Mouse (Mus musculus) mesoderm, embryonic 11.5 days (tissue): Measurements from ENCODE around the gene Cd101.

ENCODE experiments used
- DNase-seq: peaks from one replicate; pipeline ENCODE4 v3.0.0-alpha.2; 2012; ENCODE audit warnings: low read depth, low spot score

Cd101 gene

DNA sequence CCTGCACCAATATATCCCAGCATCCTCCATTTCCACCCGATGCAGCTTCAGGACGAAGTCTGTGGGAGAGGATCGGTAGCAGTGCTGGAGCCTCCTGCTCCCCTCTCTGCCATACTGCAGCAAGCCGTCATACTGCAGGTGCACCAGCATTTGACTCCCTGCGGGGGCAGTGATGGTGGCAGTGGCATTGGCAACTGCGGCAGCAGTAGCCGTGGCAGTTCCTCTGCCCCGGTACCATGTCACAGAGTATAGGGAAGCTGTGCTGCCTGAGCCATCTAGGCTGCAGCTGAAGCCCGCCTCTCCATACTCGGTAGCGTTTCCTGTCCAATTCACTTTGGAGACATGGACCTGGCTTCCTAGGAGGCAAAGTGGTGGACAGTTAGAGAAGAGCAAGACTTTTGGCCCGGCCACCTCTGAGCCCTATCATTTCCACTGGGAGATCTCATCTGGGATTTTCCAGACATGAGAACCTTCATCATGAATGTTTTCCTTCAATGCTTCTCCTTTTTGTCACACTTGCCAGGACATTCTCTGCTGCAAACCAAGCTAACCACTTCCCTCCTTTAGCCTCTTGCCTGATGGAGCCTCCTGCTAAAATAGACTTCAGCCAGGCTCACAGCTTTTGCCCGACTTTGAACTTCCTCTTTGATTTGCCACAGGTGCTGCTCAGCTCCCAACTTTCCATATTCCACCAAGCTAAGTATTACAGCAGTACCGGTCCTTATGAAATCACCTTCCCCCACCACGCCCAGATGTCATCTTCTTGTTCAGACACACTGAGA is 25.6 kb downstream of the Cd101 start:
- no peak for DNase-seq

DNA sequence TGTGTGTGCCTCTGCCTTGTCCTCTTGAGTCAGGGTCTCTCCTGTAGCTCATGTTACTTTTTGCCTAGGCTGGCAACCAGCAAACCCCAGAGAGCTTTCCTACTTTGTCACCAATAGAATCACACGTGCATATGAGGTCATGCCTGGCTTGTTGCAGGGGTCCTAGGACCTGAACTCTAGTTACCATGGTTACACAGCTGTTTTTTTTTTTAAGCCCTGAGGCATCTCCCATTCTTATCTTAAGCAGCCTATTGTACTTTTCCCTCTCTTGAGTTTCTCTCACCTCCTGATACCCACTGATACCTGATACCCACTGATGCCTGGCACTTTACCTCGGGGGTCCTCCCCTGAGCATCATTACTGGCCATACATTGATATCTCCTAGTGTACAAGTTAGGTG is 29.6 kb downstream of the Cd101 start:
- no peak for DNase-seq

DNA sequence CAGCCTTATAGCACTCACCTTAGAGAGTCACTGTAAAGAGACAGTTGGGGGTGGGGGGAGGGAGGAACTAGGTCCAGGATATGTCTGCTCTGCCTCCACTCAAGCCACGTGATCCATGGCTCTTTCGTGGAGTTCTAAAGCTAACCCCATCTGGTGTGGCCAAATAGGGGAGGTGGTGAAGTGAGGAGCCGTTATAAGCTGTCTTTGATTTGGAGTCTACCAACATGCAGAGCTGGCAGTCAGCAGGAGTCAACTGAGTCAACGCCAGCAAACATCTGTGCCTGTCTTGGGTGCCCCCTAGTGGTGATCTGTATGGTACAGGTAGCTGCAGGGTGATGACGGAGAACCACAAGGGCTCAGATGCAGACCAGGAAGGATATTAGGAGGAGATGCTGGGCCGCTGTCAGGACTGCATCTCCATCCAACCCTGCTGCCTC is 30.4 kb downstream of the Cd101 start:
- DNase-seq = peak; percentile 79

DNA sequence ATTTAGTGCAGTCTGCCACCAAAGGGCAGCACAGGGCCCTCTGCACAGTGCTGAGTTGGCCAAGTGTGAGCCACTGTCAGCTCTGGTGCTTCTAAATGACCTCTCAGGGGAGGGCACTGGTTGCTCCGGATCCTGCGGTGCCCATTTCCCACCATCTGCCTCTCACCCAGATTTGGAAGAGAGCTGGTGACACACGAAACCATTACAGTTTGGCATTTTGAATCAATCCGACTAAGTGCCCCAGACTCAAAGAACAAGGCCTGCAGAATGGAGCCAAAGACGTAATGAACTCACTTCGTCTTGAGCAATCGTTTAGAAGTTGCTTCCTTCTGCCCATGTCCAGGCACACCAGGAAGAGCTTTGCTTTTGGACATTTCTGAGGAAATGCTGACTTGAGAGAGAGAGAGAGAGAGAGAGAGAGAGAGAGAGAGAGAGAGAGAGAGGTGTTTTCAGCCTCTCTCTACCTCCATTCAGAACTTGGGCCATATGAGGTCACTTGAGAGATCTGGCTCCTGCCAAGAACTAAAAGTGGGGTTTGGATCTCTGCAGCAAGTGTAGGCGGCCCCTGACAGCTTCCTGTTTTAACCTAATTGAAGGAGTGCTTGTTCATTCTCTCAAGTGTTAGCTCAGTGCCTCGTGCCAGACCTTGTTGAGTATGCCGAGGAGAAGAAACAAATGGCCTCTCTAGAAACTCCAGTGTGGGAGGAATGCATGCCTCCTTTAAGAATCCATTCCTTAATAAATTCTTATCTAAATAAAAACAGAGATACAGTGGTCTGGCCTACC is 31.4 kb downstream of the Cd101 start:
- DNase-seq = no peak

DNA sequence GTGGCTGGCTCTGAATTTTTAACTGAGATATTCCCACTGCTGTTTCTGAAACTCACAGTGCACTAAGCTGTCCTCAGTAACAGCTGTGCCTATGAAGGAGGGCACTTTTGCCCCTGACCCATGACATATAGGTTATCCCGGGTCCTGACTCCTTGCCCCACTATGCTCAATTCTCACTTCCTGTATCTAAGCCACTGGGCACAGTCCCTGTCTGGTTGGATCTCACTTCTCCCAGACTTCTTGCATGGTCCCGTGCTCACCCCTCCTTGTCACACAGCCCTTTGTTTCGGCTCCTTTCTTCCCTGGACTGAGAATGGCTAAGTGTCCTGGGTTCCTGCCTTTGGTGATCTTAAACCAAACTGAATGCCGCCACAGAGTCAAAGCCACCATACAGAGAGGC is 35.1 kb downstream of the Cd101 start:
- no peak for DNase-seq

DNA sequence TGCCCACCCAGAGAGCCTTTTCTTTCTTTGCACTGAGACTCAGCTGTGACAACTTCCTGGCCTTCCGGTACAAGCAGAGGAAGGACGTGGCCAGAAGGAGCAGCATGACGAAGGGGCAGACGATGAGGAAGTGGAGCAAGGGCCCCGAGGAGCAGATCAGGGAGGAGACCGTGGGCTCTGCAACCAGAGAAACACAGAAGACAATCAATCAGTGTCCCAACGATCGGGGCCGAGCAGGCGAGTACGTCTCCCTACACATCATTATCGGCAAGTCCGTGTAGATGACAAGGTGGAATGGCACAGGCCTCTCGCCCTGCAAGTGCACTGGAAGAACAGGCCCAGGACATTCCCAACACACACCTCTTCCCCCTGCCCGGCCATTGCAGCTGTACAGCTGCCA is 35.6 kb downstream of the Cd101 start:
- DNase-seq = no peak

DNA sequence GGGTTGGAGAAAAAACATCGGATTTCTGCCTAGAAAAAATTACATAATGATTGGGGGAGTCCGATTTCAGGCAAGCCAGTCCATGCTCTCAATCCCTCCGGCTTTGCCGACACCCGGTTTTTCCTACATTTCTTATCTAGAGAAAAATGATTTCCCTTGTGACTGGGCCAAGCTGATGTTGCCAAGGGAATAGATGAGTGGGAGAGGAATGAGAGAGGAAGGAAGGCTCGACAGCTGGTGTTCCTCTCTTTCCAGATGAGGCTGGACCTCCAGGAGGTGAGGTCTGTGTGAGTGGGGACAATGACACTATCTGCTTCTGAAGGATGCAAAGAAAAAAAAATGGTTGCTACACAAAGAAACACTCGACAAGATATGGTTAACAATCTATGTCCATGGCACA is 36.2 kb downstream of the Cd101 start:
- DNase-seq = no peak

DNA sequence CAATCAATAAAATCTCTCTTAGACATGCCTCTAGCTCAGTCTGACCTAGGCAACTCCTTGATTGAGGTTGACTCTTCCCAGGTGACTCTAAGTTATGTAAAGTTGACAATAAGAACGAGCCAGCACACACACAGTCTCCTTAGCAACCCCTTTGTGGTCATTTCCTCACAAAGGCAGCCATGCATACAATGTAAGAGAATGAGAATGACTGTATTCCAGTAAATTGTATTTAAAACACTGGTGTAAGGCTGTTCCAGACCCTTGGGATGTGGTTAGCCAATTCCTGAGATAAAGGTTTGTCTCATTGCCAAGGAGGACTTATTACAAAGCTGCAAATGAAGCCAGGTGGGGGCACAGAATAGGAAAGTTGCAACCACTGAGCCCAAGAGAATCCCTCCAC is 39.1 kb downstream of the Cd101 start:
- DNase-seq = no peak

DNA sequence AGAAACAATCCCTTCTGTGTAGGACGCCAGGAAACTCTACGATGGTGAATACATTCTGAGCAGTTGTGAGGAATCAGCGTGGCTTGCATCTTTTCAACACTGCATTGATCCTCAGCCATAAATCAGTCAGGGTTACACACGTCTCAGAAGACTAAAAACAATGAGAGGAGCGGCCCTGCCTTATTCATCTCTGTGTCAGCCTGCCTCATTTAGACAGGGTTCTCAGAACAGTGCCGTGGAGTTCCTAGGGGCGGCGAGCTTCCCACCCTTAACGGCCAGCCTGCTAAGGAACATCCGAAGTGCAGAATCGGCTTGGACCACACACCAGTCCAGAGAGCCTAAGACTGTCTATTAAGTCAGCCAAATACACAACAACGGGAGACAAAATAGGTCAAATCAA is 39.9 kb downstream of the Cd101 start:
- DNase-seq = peak; percentile 56

DNA sequence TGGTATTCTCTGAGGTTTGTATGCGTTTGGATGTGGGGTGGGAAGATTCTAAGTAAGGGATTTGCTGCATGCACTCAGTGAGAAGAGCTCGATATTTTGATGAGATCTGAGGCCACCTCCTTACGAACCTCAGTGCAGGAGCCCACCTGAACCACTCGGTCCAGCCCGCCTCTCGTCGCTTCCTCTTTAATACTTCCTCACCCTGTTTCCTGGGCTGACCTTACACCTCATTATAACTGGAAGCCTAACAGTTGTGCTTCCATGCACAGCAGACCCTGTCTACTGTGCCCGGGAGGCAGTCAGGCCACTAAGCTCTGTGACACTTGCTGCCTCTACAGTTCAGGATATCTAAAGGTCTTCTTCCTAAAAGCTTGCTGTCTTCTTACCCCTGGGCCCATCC is 50.1 kb downstream of the Cd101 start:
- DNase-seq = no peak

DNA sequence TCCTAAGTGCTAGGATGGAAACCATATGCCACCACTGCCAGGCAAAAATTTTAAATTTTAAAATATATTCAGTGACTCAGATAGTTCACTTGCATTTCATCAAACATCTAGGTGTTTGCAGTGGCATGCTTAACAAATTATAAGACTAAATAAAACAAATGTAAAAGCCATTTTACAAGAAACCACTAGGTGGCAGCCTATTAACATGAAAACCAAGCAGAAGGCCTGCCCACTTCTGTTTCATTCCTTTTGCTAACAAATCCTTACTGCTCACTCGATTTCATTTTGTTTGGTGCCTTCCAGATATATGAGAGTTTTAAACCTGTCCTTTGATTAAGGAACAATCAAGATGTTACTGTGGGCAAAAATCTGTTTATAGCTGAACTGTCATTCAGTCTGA is 55.5 kb downstream of the Cd101 start:
- DNase-seq = peak; percentile 63

DNA sequence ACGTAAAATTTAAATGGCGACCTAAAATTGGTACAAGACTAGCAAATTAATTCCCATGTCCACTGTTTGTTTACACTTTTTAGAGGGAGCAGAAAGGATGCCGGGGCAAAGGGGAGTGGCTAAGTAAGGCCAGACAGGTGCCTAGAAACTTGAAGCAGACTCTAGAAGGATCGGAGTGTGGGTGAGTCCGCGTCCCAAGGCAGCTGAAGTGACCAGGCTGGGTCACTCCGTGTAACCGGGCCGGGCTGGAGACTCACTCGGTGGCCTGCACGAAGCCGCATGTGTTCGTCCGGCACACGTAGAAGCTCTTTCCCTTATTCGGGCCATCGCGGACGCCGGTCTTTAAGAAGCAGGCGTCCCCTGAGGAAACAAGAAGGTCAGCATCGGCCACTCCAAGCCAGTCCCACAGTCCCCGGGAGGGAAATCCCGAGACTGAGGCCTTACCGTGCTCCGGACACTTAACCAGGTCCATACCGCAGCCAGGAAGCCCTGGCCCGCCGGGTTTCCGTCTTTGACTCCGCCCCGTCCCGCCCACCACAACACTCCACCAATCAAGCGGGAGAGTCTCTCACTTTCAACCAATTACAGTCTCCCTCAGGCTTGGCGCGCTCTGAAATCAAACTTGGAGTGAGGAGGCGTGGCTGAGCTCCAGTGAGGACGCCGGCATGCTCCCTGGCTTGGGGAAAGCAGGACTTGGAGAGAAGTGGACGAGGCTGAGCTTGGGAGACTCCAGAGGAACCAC is 60.0 kb downstream of the Cd101 start, which contains the start of gene Ttf2:
TSS of gene Ttf2 (minus strand) at position 488 of the 742 bp plus-strand sequence.
- peak; percentile 96 for DNase-seq

DNA sequence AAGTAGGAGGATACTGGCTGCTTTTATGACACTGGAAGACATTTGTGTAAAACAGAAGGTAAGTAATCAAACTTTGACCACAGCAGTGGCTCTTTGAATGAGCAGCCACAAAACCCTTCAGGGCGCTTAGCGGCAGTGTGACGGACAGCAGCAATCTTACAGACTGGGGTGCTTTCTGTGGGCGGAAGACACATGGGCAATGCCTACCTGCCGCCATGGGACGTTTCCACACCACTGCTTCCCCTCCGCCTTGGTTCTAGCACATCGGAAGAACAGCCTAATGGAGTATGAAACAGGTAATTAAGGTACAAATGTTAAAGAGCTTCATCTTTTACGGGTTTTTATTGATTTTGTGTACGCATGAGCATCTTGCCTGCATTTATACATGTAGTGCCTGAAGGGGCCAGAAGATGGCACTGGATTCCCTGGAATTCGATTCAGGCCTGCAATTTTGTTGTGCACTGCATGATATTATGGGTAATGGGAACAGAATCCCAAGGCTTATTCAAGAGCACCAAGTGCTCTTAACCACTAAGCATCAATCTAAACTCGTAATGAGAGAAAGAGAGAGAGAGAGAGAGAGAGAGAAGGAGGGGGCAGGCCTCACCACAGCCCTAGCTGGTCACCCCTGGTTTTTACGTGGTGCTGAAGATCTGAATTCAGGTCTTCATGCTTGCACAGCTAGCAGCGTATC is 65.4 kb downstream of the Cd101 start:
- peak; percentile 43 for DNase-seq

DNA sequence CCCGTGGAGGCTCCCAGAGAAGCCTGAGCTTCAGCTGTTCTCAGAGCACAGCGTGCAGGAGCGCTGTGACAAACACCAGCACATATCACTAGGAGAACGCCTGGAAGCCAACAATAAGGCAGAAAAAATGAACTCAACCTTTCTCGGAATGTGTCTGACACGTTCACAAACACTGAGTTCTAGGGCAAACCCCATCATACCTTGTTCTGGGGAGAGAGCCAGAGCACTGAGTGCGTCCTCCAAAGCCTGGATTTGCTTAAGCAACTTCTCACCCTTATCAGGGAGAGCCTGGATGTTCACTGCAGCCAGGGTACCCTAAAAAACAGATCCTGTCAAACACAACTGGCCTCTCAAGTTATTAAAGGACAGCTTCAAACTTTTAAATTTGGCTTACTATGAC is 67.9 kb downstream of the Cd101 start:
- no peak for DNase-seq

DNA sequence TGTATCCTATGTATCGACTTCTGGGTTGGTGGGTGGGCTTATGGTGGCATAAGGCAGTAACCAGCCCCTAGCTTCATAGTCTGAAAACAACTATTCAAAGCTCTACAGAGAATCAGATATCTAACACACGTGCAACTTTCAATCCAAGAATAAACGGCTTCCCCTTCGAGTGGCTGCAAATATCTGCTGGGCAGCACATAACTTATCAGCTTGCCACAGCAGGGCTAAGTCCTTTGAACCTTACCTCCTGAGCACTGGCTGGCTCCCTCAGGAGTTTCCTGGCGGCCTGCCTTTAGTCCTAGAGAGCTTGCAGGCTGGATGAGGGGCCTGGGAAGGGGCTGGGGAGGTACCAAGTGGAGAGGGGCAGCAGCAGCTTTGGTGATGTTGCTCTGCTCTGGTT is 68.3 kb downstream of the Cd101 start:
- DNase-seq = no peak

DNA sequence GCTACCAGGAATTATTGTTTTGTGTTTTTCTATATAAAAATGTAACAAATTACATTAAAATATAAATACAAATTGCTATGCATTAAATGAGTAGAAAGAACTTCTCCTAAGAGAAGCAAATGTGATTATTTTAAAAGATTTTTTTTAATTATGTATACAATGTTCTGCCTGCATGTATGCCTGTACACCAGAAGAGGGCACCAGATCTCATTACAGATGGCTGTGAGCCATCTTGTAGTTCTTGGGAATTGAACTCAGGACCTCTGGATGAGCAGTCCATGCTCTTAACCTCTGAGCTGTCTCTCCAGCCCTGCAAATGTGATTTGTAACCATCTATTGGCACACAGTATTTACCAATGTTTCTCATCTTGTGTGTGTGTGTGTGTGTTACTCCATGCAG is 74.7 kb downstream of the Cd101 start:
- no peak for DNase-seq

DNA sequence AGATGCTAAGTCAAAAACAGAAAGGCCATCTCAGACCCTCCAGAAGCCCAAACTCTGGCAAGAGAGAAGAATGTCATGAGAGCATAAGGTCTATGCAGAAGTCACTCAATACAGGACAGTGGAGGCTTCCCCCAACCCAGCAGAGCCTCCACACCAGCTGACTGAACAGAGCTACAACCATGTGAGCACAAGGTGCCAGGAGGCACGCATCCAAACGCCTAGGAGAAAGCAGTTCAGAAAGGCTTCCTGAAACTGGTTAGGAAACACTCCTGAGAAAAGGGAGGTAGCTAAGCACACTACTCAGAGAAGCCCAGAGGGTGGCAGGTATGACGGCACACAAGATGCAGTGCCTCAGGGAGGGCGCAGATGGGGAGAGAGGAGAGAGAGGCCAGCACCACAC is 77.8 kb downstream of the Cd101 start:
- no peak for DNase-seq

DNA sequence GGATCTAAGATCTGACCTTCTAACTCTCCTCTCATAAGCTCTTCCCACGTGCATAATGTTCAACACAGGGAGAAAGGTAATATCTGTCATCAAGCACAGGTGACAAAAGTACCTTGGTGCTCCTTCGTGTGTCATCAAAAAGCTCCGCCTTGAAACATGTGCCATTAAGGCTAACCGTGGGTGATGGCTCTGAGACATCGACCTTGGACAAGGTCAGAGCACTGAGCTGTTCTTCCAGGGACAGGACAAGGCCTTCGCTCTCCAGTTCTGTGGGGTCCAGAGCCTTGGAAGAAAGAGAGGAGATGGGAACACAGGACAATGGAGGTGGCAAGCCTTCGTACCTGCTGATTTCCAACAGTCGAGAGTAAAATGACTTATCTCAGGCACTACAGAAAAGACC is 82.1 kb downstream of the Cd101 start:
- DNase-seq = no peak
